In genomic region chr11:90249025-90249650, GRCm38 (mm10) we compare ENCODE assay signal across 8 mouse cellular contexts. TPM values are rescaled to one million over a fixed set of nuclear protein-coding genes. Genes with fewer than 3 reads are reported as not detected.
DNase-seq lines count a peak whose midpoint lies in the region; ATAC-seq lines count a peak whose summit lies in the region.

Gene Mmd (plus strand): TSS chr11:90249456.

- peak; percentile 99 for ATAC-seq in forebrain, embryonic 14.5 days
- ATAC-seq in neural tube, embryonic 15.5 days (ENCODE audit: low FRiP score), result peak; percentile 98

- peak within 1 kb of the TSS; percentile 82 for H3K4me3 ChIP-seq in forebrain, embryonic 14.5 days (ENCODE audit: low read depth, low read length)
- H3K4me3 ChIP-seq in neural tube, embryonic 15.5 days (replicated peaks), result peak within 1 kb of the TSS; percentile 85

- peaks cover 15% of the 10 kb centered on the region for H3K4me1 ChIP-seq in forebrain, embryonic 14.5 days (ENCODE audit: control insufficient read depth, insufficient read depth, low read length)
- H3K4me1 ChIP-seq in neural tube, embryonic 15.5 days, result peaks cover 34% of the 10 kb centered on the region

- H3K27me3 ChIP-seq in forebrain, embryonic 14.5 days (replicated peaks; ENCODE audit: control insufficient read depth, insufficient read depth, low read length), result no peaks in the 10 kb centered on the region
- 0 out of 2 replicates have a peak, but pooled peaks cover 3% of the 10 kb centered on the region for H3K27me3 ChIP-seq in neural tube, embryonic 15.5 days (replicated peaks)

- DNase-seq in ES-CJ7 (ENCODE audit: low read depth, low spot score), result peak; percentile 96
- DNase-seq in cerebellum, adult 11 months, result peak; percentile 97
- peak; percentile 99 for DNase-seq in forebrain, embryonic 14.5 days (ENCODE audit: low spot score)
- peak; percentile 98 for DNase-seq in heart, postnatal 14 days
- peak; percentile 99 for DNase-seq in layer of hippocampus, adult 11-12 months (ENCODE audit: low spot score)
- DNase-seq in lung, adult 18-20 months, result peak; percentile 98 to 99
- peak; percentile 97 for DNase-seq in testis, postnatal 14 days (ENCODE audit: low spot score)

- H3K4me2 ChIP-seq in forebrain, embryonic 14.5 days (ENCODE audit: low read length), result peak within 1 kb of the TSS; percentile 82
- H3K4me2 ChIP-seq in neural tube, embryonic 15.5 days, result peak within 1 kb of the TSS; percentile 79

- WGBS in forebrain, embryonic 14.5 days, result under 1% methylated on average over 31 of the region's 51 CpGs
- WGBS in neural tube, embryonic 15.5 days, result under 1% methylated on average over 47 of the region's 51 CpGs

- peak within 1 kb of the TSS; percentile 85 for H3K27ac ChIP-seq in forebrain, embryonic 14.5 days (ENCODE audit: low read depth, low read length)
- H3K27ac ChIP-seq in neural tube, embryonic 15.5 days (replicated peaks), result peak within 1 kb of the TSS; percentile 95

- H3K36me3 ChIP-seq in forebrain, embryonic 14.5 days (ENCODE audit: control insufficient read depth, insufficient read depth, low read length), result no peaks in the 10 kb centered on the region
- no peaks in the 10 kb centered on the region for H3K36me3 ChIP-seq in neural tube, embryonic 15.5 days

- intact Hi-C loops in heart, postnatal 14 days (cut with DNase I), result no loop called here

- peak within 1 kb of the TSS; percentile 93 for H3K9ac ChIP-seq in forebrain, embryonic 14.5 days (ENCODE audit: low read length)
- H3K9ac ChIP-seq in neural tube, embryonic 15.5 days (replicated peaks), result peak within 1 kb of the TSS; percentile 96

- H3K9me3 ChIP-seq in forebrain, embryonic 14.5 days (replicated peaks; ENCODE audit: control insufficient read depth, low read length), result no peaks in the 10 kb centered on the region
- H3K9me3 ChIP-seq in neural tube, embryonic 15.5 days (replicated peaks), result no peaks in the 10 kb centered on the region

RNA-seq across cellular contexts. Expression of gene Mmd, which starts in this region (rescaled TPM):
- polyA plus RNA-seq in forebrain, embryonic 14.5 days (2014; fragmentation: Nextera tagmentation; extraction: Ambion mirVana), result 63.3 and 68.3 TPM in 2 replicates
- 10 to 100 TPM; 35.9 to 38.2 TPM for total RNA-seq in heart, postnatal 14 days (2021)
- 104 and 126 TPM in 2 replicates for polyA plus RNA-seq in neural tube, embryonic 15.5 days (2015; fragmentation: Nextera tagmentation; extraction: Ambion mirVana)

Comparison
In these comparisons a context has a peak if more than half of its experiments do, and no peak if none do; other contexts are left out.
1. Peak in every context shown above with its lines: DNase-seq, ATAC-seq, H3K4me3 ChIP-seq and H3K27ac ChIP-seq.